Mouse (Mus musculus): ENCODE measurements around the gene Acot7. TPM values are rescaled to one million over a fixed set of nuclear protein-coding genes. Genes with fewer than 3 reads are reported as not detected.

The Acot7 gene
- total and polyA plus RNA-seq, 2 experiments, result 9.3 to 18.4 TPM

DNA sequence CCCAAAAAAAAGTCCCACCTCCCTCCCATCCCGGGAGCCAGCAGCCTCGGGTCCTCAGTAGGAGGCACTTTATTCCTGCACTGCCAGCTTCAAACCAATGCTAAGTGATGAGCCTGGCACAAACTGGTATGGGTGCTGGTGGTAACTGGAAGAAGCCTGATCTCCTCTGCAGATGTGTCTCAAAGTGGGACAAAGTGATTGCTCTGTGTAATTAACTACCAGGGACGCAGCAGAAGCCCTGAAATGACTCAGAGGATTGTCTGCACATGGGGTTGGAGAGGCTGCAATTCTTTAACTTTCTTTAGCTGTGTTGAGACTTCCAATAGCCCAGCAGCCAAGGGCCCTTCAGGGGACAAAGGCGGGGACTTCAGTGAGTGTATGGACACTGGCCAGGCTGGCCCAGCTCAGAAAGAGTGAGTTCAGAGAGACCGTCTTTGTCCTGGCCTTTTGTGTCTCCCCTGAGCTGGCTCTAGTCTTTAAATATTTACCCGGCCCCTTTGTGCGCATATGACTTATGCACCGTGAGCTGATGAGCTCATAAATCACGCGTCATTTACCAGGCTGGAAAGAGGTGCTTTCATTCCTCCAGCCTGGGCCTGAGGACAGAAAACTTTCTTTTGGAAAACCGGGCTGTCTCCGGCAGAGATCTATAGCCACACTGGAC lies 114.3 kb downstream of the Acot7 start:
- Histone ChIP-seq H3K27me3 (ENCODE audit: control insufficient read depth, insufficient read depth, low read length) (peaks cover 11% of the 10 kb centered on the region), H3K4me3 (ENCODE audit: insufficient read depth, low read depth, low read length) (no peak overlapping the region), H3K79me2 (ENCODE audit: control insufficient read depth, insufficient read depth, low read length) (no peaks in the 10 kb centered on the region), H3K36me3 (ENCODE audit: control insufficient read depth, insufficient read depth, low read length) (no peaks in the 10 kb centered on the region), H3K4me1 (ENCODE audit: control insufficient read depth, insufficient read depth, low read length) (peaks cover 2% of the 10 kb centered on the region; the same call in 1 of the 2 replicates), H3K27ac (replicated peaks; ENCODE audit: insufficient read depth, low read depth, low read length) (no peak overlapping the region), H3K9ac (ENCODE audit: low read depth, low read length) (no peak overlapping the region)
- WGBS, result 38% methylated on average over 12 of the region's 12 CpGs
- no peak for TF ChIP-seq CTCF (IDR thresholded peaks at IDR 0.05; ENCODE audit: low read depth, low read length)
- no peak for DNase-seq (ENCODE audit: extremely low read depth, low read depth, low spot score)

DNA sequence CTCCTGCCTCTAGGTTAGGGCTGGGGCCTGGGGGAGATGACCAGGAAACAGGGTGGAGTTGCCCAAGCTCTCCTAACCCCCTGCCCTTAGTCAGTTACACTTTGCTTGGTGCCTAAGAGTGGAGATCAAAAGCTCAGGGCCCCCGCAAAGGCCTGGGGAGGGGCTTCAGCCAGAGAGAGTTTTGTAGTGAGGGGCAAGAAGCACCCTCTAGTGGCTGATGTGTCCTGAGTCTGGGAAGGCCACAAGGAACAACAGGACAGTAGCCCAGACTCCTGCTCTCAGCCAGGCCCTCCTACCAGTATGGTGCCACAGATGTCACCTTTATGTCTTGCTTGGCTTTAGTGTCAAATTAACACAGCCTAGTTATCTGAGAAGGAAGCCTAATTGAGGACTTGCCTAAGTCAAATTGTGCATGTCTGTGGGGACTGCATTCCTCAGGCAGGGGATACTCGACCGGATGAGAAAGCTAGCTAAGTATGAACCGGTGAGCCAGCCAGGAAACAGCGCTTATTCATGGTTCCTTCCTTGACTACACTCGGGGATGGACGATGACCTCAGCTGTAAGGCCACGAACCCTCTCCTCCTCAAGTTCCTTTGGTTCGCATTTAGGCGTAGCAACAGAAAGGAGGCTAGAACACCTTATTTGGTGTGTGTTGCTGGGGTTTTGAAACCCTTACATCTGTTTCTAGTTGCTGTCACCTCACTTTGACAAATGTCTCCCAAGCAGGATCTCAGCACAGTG lies 116.4 kb downstream of the Acot7 start:
- Histone ChIP-seq H3K27ac (replicated peaks; ENCODE audit: insufficient read depth, low read depth, low read length) (no peak overlapping the region), H3K4me1 (ENCODE audit: control insufficient read depth, insufficient read depth, low read length) (peaks cover 8% of the 10 kb centered on the region), H3K79me2 (ENCODE audit: control insufficient read depth, insufficient read depth, low read length) (peaks cover 8% of the 10 kb centered on the region), H3K27me3 (ENCODE audit: control insufficient read depth, insufficient read depth, low read length) (peaks cover 9% of the 10 kb centered on the region; the same call in 1 of the 2 replicates), H3K36me3 (ENCODE audit: control insufficient read depth, insufficient read depth, low read length) (no peaks in the 10 kb centered on the region), H3K4me3 (ENCODE audit: insufficient read depth, low read depth, low read length) (no peak overlapping the region), H3K9ac (ENCODE audit: low read depth, low read length) (no peak overlapping the region)
- no peak for DNase-seq (ENCODE audit: extremely low read depth, low read depth, low spot score)
- TF ChIP-seq POLR2A (IDR thresholded peaks at IDR 0.05; ENCODE audit: extremely low read depth, insufficient read depth, low read length) (no peak), CTCF (IDR thresholded peaks at IDR 0.05; ENCODE audit: low read depth, low read length) (0 out of 2 replicates have a peak, but pooled peaks have one; percentile 5)
- WGBS, result 70% methylated on average over 10 of the region's 10 CpGs

GRCm38 (mm10) chr4:152295916-152296315 lies 118.0 kb downstream of the Acot7 start:
- no peak for DNase-seq (ENCODE audit: extremely low read depth, low read depth, low spot score)
- H3K79me2 ChIP-seq (ENCODE audit: control insufficient read depth, insufficient read depth, low read length), result peaks cover 8% of the 10 kb centered on the region
- WGBS, result 51% methylated on average over 4 of the region's 4 CpGs
- no peak overlapping the region for H3K9ac ChIP-seq (ENCODE audit: low read depth, low read length)
- peaks cover 6% of the 10 kb centered on the region; the same call in 1 of the 2 replicates for H3K36me3 ChIP-seq (ENCODE audit: control insufficient read depth, insufficient read depth, low read length)
- H3K4me1 ChIP-seq (ENCODE audit: control insufficient read depth, insufficient read depth, low read length), result peaks cover 8% of the 10 kb centered on the region
- H3K27me3 ChIP-seq (ENCODE audit: control insufficient read depth, insufficient read depth, low read length), result 0 out of 2 replicates have a peak, but pooled peaks cover under 1% of the 10 kb centered on the region
- TF ChIP-seq POLR2A (IDR thresholded peaks at IDR 0.05; ENCODE audit: extremely low read depth, insufficient read depth, low read length) (no peak), CTCF (IDR thresholded peaks at IDR 0.05; ENCODE audit: low read depth, low read length) (no peak)
- H3K4me3 ChIP-seq (ENCODE audit: insufficient read depth, low read depth, low read length), result no peak overlapping the region
- H3K27ac ChIP-seq (replicated peaks; ENCODE audit: insufficient read depth, low read depth, low read length), result no peak overlapping the region

DNA sequence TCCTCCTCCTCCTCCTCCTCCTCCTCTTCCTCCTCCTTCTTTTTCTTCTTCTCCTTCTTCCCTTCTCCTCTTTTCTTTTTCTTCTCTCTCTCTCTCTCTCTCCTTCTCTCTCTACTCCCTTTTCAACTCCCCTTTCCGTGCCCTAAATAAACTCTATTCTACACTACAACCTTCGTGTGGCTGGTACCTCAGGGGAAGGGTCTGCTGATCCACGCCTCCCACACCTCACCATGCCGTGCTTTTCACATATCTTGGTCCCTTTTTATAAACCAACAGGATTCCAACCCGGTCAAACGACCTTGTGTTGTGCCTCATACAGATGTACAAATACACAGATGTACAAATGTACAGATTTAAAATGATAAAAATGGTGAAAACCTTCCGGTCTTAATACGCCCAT lies 118.4 kb downstream of the Acot7 start:
- peak overlapping the region; percentile 81 for H3K4me3 ChIP-seq (ENCODE audit: insufficient read depth, low read depth, low read length)
- H3K36me3 ChIP-seq (ENCODE audit: control insufficient read depth, insufficient read depth, low read length), result peaks cover 6% of the 10 kb centered on the region; the same call in 1 of the 2 replicates
- DNase-seq (ENCODE audit: extremely low read depth, low read depth, low spot score), result no peak
- peak overlapping the region; percentile 83; the same call in 1 of the 2 replicates for H3K9ac ChIP-seq (ENCODE audit: low read depth, low read length)
- no peaks in the 10 kb centered on the region for H3K27me3 ChIP-seq (ENCODE audit: control insufficient read depth, insufficient read depth, low read length)
- TF ChIP-seq POLR2A (IDR thresholded peaks at IDR 0.05; ENCODE audit: extremely low read depth, insufficient read depth, low read length) (no peak), CTCF (IDR thresholded peaks at IDR 0.05; ENCODE audit: low read depth, low read length) (no peak)
- WGBS, result 9% methylated on average over 8 of the region's 8 CpGs
- H3K79me2 ChIP-seq (ENCODE audit: control insufficient read depth, insufficient read depth, low read length), result peaks cover 8% of the 10 kb centered on the region
- no peak overlapping the region for H3K27ac ChIP-seq (replicated peaks; ENCODE audit: insufficient read depth, low read depth, low read length)
- peaks cover 8% of the 10 kb centered on the region for H3K4me1 ChIP-seq (ENCODE audit: control insufficient read depth, insufficient read depth, low read length)

- peak within 1 kb of the TSS; percentile 85 for H3K4me3 ChIP-seq (ENCODE audit: insufficient read depth, low read depth, low read length)
- under 1% methylated on average over 117 of the region's 119 CpGs for WGBS
- H3K27me3 ChIP-seq (ENCODE audit: control insufficient read depth, insufficient read depth, low read length), result no peaks in the 10 kb centered on the region
- H3K79me2 ChIP-seq (ENCODE audit: control insufficient read depth, insufficient read depth, low read length), result peaks cover 8% of the 10 kb centered on the region
- peak within 1 kb of the TSS; percentile 95 for H3K9ac ChIP-seq (ENCODE audit: low read depth, low read length)
- TF ChIP-seq CTCF (IDR thresholded peaks at IDR 0.05; ENCODE audit: low read depth, low read length) (0 out of 2 replicates have a peak, but pooled peaks have one; percentile 6), POLR2A (IDR thresholded peaks at IDR 0.05; ENCODE audit: extremely low read depth, insufficient read depth, low read length) (peak; percentile 61)
- DNase-seq (ENCODE audit: extremely low read depth, low read depth, low spot score), result peak; percentile 84
- H3K36me3 ChIP-seq (ENCODE audit: control insufficient read depth, insufficient read depth, low read length), result peaks cover 6% of the 10 kb centered on the region; the same call in 1 of the 2 replicates
- peaks cover 8% of the 10 kb centered on the region for H3K4me1 ChIP-seq (ENCODE audit: control insufficient read depth, insufficient read depth, low read length)
- peak within 1 kb of the TSS; percentile 62 for H3K27ac ChIP-seq (replicated peaks; ENCODE audit: insufficient read depth, low read depth, low read length)
Observed at GRCm38 (mm10) chr4:152296874-152297861, 119.2 kb downstream of the Acot7 start, which contains the start of gene Icmt. Gene Icmt (plus strand): TSS chr4:152297227.
